Mouse (Mus musculus) CH12.LX (cell line): ENCODE data around the gene B3galt4. TPM values are rescaled to one million over a fixed set of nuclear protein-coding genes. Genes with fewer than 3 reads are reported as not detected.

ENCODE experiments used
- DNase-seq: peaks from one replicate; pipeline ENCODE4 v3.0.0-alpha.2; 2013; ENCODE audit errors: extremely low read depth
- H3K27ac ChIP-seq: 2 replicates; pipeline ENCODE4 v1.5.1; 2012; ENCODE audit warnings: low read depth, mild to moderate bottlenecking, control low read depth, moderate library complexity; ENCODE audit not compliant: insufficient read depth
- H3K27me3 ChIP-seq: replicated peaks from 2 replicates; pipeline ENCODE3; 2012; ENCODE audit warnings: inconsistent platforms
- H3K36me3 ChIP-seq, 2 experiments: replicated peaks in 1 of 2; 2 replicates each; pipeline versions ENCODE3 to v1.6.1; 2012; ENCODE audit warnings: inconsistent platforms in 1 of 2, low read length in 1 of 2, mild to moderate bottlenecking in 1 of 2, mixed read lengths in 1 of 2, moderate library complexity in 1 of 2; ENCODE audit not compliant: control insufficient read depth in 1 of 2, insufficient read depth in 1 of 2
- H3K4me1 ChIP-seq, 2 experiments: 2 replicates each; pipeline ENCODE4 v1.6.1; 2012; ENCODE audit warnings: inconsistent platforms in 1 of 2, moderate library complexity in 1 of 2; ENCODE audit not compliant: insufficient read depth in 2 of 2, control insufficient read depth in 1 of 2
- H3K4me2 ChIP-seq: 2 replicates; pipeline ENCODE4 v1.6.1; 2012; ENCODE audit warnings: low read depth, mild to moderate bottlenecking, control low read depth; ENCODE audit not compliant: poor library complexity, insufficient read depth, severe bottlenecking
- H3K4me3 ChIP-seq, 3 experiments: fragments of 150-350 bp in 1 of 3; sonication (generic) in 1 of 3; replicated peaks in 1 of 3; 2 replicates each; pipeline versions ENCODE3 to v1.5.1; 2011 to 2012; ENCODE audit warnings: low read depth in 2 of 3, low read length in 2 of 3, mild to moderate bottlenecking in 2 of 3, moderate library complexity in 2 of 3, control low read depth in 1 of 3, improper control_type of control experiment in 1 of 3, inconsistent platforms in 1 of 3, mixed read lengths in 1 of 3; ENCODE audit not compliant: poor library complexity in 1 of 3
- H3K79me2 ChIP-seq: replicated peaks from 2 replicates; pipeline ENCODE4 v1.6.1; 2012; ENCODE audit warnings: mild to moderate bottlenecking, moderate library complexity; ENCODE audit not compliant: control insufficient read depth, poor library complexity, insufficient read depth, severe bottlenecking; ENCODE audit errors: extremely low read depth
- H3K9ac ChIP-seq: 2 replicates; pipeline ENCODE4 v1.6.1; 2012; ENCODE audit warnings: low read depth, mild to moderate bottlenecking, control low read depth, moderate library complexity; ENCODE audit not compliant: insufficient read depth
- H3K9me3 ChIP-seq: replicated peaks from 2 replicates; pipeline ENCODE3; 2012; ENCODE audit warnings: low read length, inconsistent platforms, mixed read lengths
- BHLHE40 ChIP-seq: IDR thresholded peaks from 2 replicates; pipeline ENCODE4 v1.6.1; 2011; ENCODE audit warnings: mild to moderate bottlenecking, low read depth, low read length, improper control_type of control experiment
- CTCF ChIP-seq, 2 experiments: IDR thresholded peaks in 1 of 2; conservative IDR thresholded peaks in 1 of 2; 2 replicates each; pipeline ENCODE4 v1.5.1; 2011 to 2012; ENCODE audit warnings: low read depth in 2 of 2, low read length in 2 of 2, improper control_type of control experiment in 1 of 2, inconsistent platforms in 1 of 2, mild to moderate bottlenecking in 1 of 2, moderate library complexity in 1 of 2
- E2F4 ChIP-seq: IDR thresholded peaks from 2 replicates; pipeline ENCODE4 v1.6.1; 2011; ENCODE audit warnings: low read depth, low read length, improper control_type of control experiment; ENCODE audit not compliant: insufficient replicate concordance
- ELF1 ChIP-seq: IDR thresholded peaks from 2 replicates; pipeline ENCODE4 v1.6.1; 2014; ENCODE audit warnings: low read depth, mild to moderate bottlenecking, inconsistent platforms, low read length, improper control_type of control experiment
- EP300 ChIP-seq: IDR thresholded peaks from 2 replicates; pipeline ENCODE4 v1.6.1; 2011; ENCODE audit warnings: low read length, improper control_type of control experiment
- IRF4 ChIP-seq: IDR thresholded peaks from 2 replicates; pipeline ENCODE4 v1.6.1; 2014; ENCODE audit warnings: low read depth, mild to moderate bottlenecking, inconsistent platforms, low read length, improper control_type of control experiment
- JUN ChIP-seq: IDR thresholded peaks from 2 replicates; pipeline ENCODE4 v1.6.1; 2011; ENCODE audit warnings: low read depth, mild to moderate bottlenecking, low read length, improper control_type of control experiment, moderate library complexity; ENCODE audit not compliant: insufficient read depth
- KAT2A ChIP-seq: IDR thresholded peaks from 2 replicates; pipeline ENCODE4 v1.6.1; 2012; ENCODE audit warnings: low read length, improper control_type of control experiment, inconsistent platforms; ENCODE audit not compliant: insufficient replicate concordance
- MAX ChIP-seq: IDR thresholded peaks from 2 replicates; pipeline ENCODE4 v1.6.1; 2011; ENCODE audit warnings: low read length, improper control_type of control experiment
- MEF2A ChIP-seq: IDR thresholded peaks from 2 replicates; pipeline ENCODE4 v1.6.1; 2014; ENCODE audit warnings: low read depth, mild to moderate bottlenecking, inconsistent platforms, low read length, improper control_type of control experiment, borderline replicate concordance
- MYC ChIP-seq: IDR thresholded peaks from 2 replicates; pipeline ENCODE4 v1.6.1; 2011; ENCODE audit warnings: low read depth, mild to moderate bottlenecking, improper control_type of control experiment, low read length
- POLR2A ChIP-seq: IDR thresholded peaks from 2 replicates; pipeline ENCODE4 v1.6.1; 2011; ENCODE audit warnings: low read depth, mild to moderate bottlenecking, improper control_type of control experiment, low read length
- POLR2AphosphoS2 ChIP-seq: IDR thresholded peaks from 2 replicates; pipeline ENCODE4 v1.6.1; 2011; ENCODE audit warnings: low read depth, low read length, improper control_type of control experiment
- RAD21 ChIP-seq: IDR thresholded peaks from 2 replicates; pipeline ENCODE4 v1.6.1; 2011; ENCODE audit warnings: low read depth, mild to moderate bottlenecking, low read length, improper control_type of control experiment, moderate library complexity
- RCOR1 ChIP-seq: conservative IDR thresholded peaks from 2 replicates; pipeline ENCODE4 v1.6.1; 2012; ENCODE audit warnings: low read depth, mild to moderate bottlenecking, inconsistent platforms, low read length, improper control_type of control experiment
- SMC3 ChIP-seq: IDR thresholded peaks from 2 replicates; pipeline ENCODE4 v1.6.1; 2011; ENCODE audit warnings: low read depth, low read length, improper control_type of control experiment
- TBP ChIP-seq: conservative IDR thresholded peaks from 2 replicates; pipeline ENCODE4 v1.6.1; 2011; ENCODE audit warnings: low read depth, low read length, improper control_type of control experiment
- UBTF ChIP-seq: IDR thresholded peaks from 2 replicates; pipeline ENCODE4 v1.6.1; 2012; ENCODE audit warnings: low read depth, mild to moderate bottlenecking, inconsistent platforms, low read length, improper control_type of control experiment, moderate library complexity
- USF1 ChIP-seq: IDR thresholded peaks from 2 replicates; pipeline ENCODE4 v1.6.1; 2014; ENCODE audit warnings: low read depth, mild to moderate bottlenecking, inconsistent platforms, low read length, improper control_type of control experiment
- USF2 ChIP-seq: conservative IDR thresholded peaks from 2 replicates; pipeline ENCODE4 v1.6.1; 2011; ENCODE audit warnings: low read depth, low read length, improper control_type of control experiment
- ZKSCAN1 ChIP-seq: IDR thresholded peaks from 2 replicates; pipeline ENCODE4 v1.6.1; 2012; ENCODE audit warnings: low read depth, inconsistent platforms, low read length, improper control_type of control experiment, borderline replicate concordance
- ZMIZ1 ChIP-seq: IDR thresholded peaks from 2 replicates; pipeline ENCODE4 v1.6.1; 2012; ENCODE audit warnings: low read depth, mild to moderate bottlenecking, inconsistent platforms, low read length, improper control_type of control experiment
- dilution Hi-C: fragments of 300-500 bp; cut with MboI; formaldehyde crosslinking; loops from 2 replicates; pipeline ENCODE4 v1.14.3; 2020; ENCODE audit warnings: low sequenced_read_pairs; ENCODE audit not compliant: extremely low pct_unique_long_range_greater_than_20kb, extremely low pct_ligation_motif_present
- in situ Hi-C: fragments of 300-500 bp; cut with MboI; formaldehyde crosslinking; loops from 3 replicates; pipeline ENCODE4 v1.14.3; 2019; ENCODE audit warnings: low sequenced_read_pairs, low pct_ligation_motif_present, low pct_unique_long_range_greater_than_20kb, mixed read lengths
- polyA plus RNA-seq: library from polyadenylated mRNA; unstranded; fragments of >175 nt; gene quantifications from 2 replicates; pipeline ENCODE4 v1.2.1, GENCODE M21; 2012; ENCODE audit warnings: low read depth; ENCODE audit not compliant: insufficient read length
- total RNA-seq, 2 experiments: library from RNA; depleted of rRNA; stranded (reverse); fragments of 300-350 nt in 1 of 2; fragments of >200 nt in 1 of 2; gene quantifications; 2 replicates each; pipeline ENCODE4 v1.2.3; 2012 to 2014

The B3galt4 gene
- total and polyA plus RNA-seq, 3 experiments, result 3.7 to 6.2 (median 5.2) TPM

- in situ Hi-C loops (loop anchor here (5.0 kb wide), 1 partner anchor 1336 kb away; no protein-coding TSS in a partner anchor), dilution Hi-C loops (no loop called here)
- Histone ChIP-seq H3K4me2 (no peak overlapping the region), H3K4me3 (no peak overlapping the region), H3K4me1 (peaks cover 0 to 3% of the 10 kb centered on the region in 2 experiments; a peak in 1 of 4 replicates), H3K27ac (no peak overlapping the region), H3K27me3 (no peaks in the 10 kb centered on the region), H3K9ac (no peak overlapping the region), H3K79me2 (no peaks in the 10 kb centered on the region), H3K9me3 (peaks cover 4% of the 10 kb centered on the region), H3K36me3 (peaks cover 40 to 45% of the 10 kb centered on the region in 2 experiments)
- no peak for TF ChIP-seq ZKSCAN1
- TF ChIP-seq POLR2A, result no peak
- no peak for TF ChIP-seq RAD21
- no peak for TF ChIP-seq ZMIZ1
- TF ChIP-seq MEF2A, result no peak
- TF ChIP-seq SMC3, result no peak
- TF ChIP-seq IRF4, result no peak
- DNase-seq, result no peak
These were observed 14.7 kb upstream of the B3galt4 start for GRCm38 (mm10) chr17:33965846-33966550.

- dilution Hi-C loops (no loop called here), in situ Hi-C loops (loop anchor here (5.0 kb wide), 1 partner anchor 1337 kb away; no protein-coding TSS in a partner anchor)
- TF ChIP-seq USF2 (no peak), CTCF (conservative IDR thresholded peaks at IDR 0.05 in 1 of 2, IDR thresholded peaks at IDR 0.05 in 1 of 2; ENCODE audit: low read depth in 2 of 2, low read length in 2 of 2) (no peak), ELF1 (no peak)
- H3K9me3 ChIP-seq, result peaks cover 4% of the 10 kb centered on the region
- H3K27ac ChIP-seq, result no peak overlapping the region
- H3K79me2 ChIP-seq, result no peaks in the 10 kb centered on the region
- H3K27me3 ChIP-seq, result no peaks in the 10 kb centered on the region
- no peak overlapping the region for H3K9ac ChIP-seq
- H3K4me2 ChIP-seq, result no peak overlapping the region
- peaks cover 46 to 51% of the 10 kb centered on the region in 2 experiments for H3K36me3 ChIP-seq
- H3K4me1 ChIP-seq, result peaks cover 0 to 3% of the 10 kb centered on the region in 2 experiments; a peak in 1 of 4 replicates
- no peak for DNase-seq
- no peak overlapping the region for H3K4me3 ChIP-seq
These were observed 14.0 kb upstream of the B3galt4 start for GRCm38 (mm10) chr17:33965082-33965845.

- peaks cover 63 to 74% of the 10 kb centered on the region in 2 experiments for H3K36me3 ChIP-seq
- no peak for DNase-seq
- dilution Hi-C loops, result no loop called here
- no peaks in the 10 kb centered on the region for H3K9me3 ChIP-seq
- peaks cover 2 to 14% of the 10 kb centered on the region in 2 experiments for H3K4me1 ChIP-seq
- no peaks in the 10 kb centered on the region for H3K79me2 ChIP-seq
- H3K27me3 ChIP-seq, result no peaks in the 10 kb centered on the region
- in situ Hi-C loops, result no loop called here
- no peak overlapping the region for H3K27ac ChIP-seq
- no peak overlapping the region for H3K4me2 ChIP-seq
- no peak overlapping the region for H3K4me3 ChIP-seq
- H3K9ac ChIP-seq, result no peak overlapping the region
- no peak for TF ChIP-seq USF1
- TF ChIP-seq JUN, result no peak
- no peak for TF ChIP-seq RAD21
- TF ChIP-seq IRF4, result no peak
- TF ChIP-seq TBP, result no peak
- TF ChIP-seq KAT2A, result no peak
- TF ChIP-seq MAX, result no peak
- no peak for TF ChIP-seq MYC
- no peak for TF ChIP-seq SMC3
- no peak for TF ChIP-seq BHLHE40
- no peak for TF ChIP-seq E2F4
- TF ChIP-seq UBTF, result no peak
- TF ChIP-seq RCOR1, result no peak
- TF ChIP-seq POLR2AphosphoS2, result no peak
- no peak for TF ChIP-seq CTCF (conservative IDR thresholded peaks at IDR 0.05 in 1 of 2, IDR thresholded peaks at IDR 0.05 in 1 of 2; ENCODE audit: low read depth in 2 of 2, low read length in 2 of 2)
- no peak for TF ChIP-seq ELF1
- TF ChIP-seq POLR2A, result no peak
- no peak for TF ChIP-seq EP300
These were observed 11.6 kb upstream of the B3galt4 start for GRCm38 (mm10) chr17:33962876-33963275.
